Mouse (Mus musculus) erythroblast, embryonic 14.5 days (primary cell): ENCODE results near the gene Gria4. TPM values are rescaled to one million over a fixed set of nuclear protein-coding genes. Genes with fewer than 3 reads are reported as not detected.
"Not testable (repeated sequence)": the region's sequence is repeated elsewhere in the genome, so short reads cannot be mapped to it uniquely, and the experiment has no call there.

ENCODE experiments used
- H3K27me3 ChIP-seq: 2 replicates; pipeline ENCODE4 v1.6.1; 2012; ENCODE audit warnings: inconsistent platforms; ENCODE audit not compliant: control insufficient read depth
- H3K36me3 ChIP-seq: 2 replicates; pipeline ENCODE4 v1.6.1; 2012; ENCODE audit warnings: mild to moderate bottlenecking, inconsistent platforms; ENCODE audit not compliant: control insufficient read depth
- H3K4me1 ChIP-seq: 2 replicates; pipeline ENCODE4 v1.6.1; 2012; ENCODE audit warnings: inconsistent platforms; ENCODE audit not compliant: control insufficient read depth
- H3K4me3 ChIP-seq: replicated peaks from 2 replicates; pipeline ENCODE3; 2012; ENCODE audit warnings: moderate library complexity, mild to moderate bottlenecking, inconsistent platforms
- H3K9me3 ChIP-seq: 2 replicates; pipeline ENCODE4 v1.6.1; 2012; ENCODE audit warnings: low read length, inconsistent platforms, mixed read lengths; ENCODE audit not compliant: control insufficient read depth
- GATA1 ChIP-seq: IDR thresholded peaks from 2 replicates; pipeline ENCODE4 v1.6.1; 2012; ENCODE audit warnings: low read length, inconsistent platforms, mixed read lengths
- TAL1 ChIP-seq: IDR thresholded peaks from 3 replicates; pipeline ENCODE4 v1.6.1; 2012; ENCODE audit warnings: low read length, inconsistent platforms, mixed read lengths
- polyA plus RNA-seq: library from polyadenylated mRNA; stranded (reverse); fragments of >175 nt; gene quantifications from 2 replicates; pipeline ENCODE4 v1.2.3, GENCODE M21; 2012

The Gria4 gene
- polyA plus RNA-seq, 1 experiment, result not detected

DNA sequence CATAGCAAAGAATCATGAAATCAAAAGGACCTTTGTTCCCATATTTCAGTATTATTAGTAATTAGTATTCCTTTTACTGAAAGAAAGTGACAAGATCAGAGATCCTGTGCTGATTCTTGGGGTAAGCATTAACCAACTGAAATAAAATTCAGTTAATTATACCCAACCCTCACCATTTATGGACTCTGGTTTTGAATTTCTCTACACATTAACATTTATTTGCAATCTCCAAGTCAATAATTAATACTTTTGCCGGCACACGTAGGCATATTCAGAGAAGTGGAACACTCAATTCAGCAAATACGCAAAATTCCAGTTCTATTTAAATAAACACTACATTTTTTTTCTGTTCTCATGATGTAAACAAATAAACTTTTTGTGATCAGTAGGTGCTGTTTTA lies 289.9 kb downstream of the Gria4 start:
- TF ChIP-seq TAL1, result no peak
- no peaks in the 10 kb centered on the region for H3K4me1 ChIP-seq
- no peaks in the 10 kb centered on the region for H3K9me3 ChIP-seq
- H3K4me3 ChIP-seq, result no peak overlapping the region
- H3K36me3 ChIP-seq, result no peaks in the 10 kb centered on the region
- no peaks in the 10 kb centered on the region for H3K27me3 ChIP-seq

- no peaks in the 10 kb centered on the region for H3K4me1 ChIP-seq
- no peaks in the 10 kb centered on the region for H3K27me3 ChIP-seq
- TF ChIP-seq TAL1 (no peak), GATA1 (no peak)
- no peak overlapping the region for H3K4me3 ChIP-seq
- no peaks in the 10 kb centered on the region for H3K9me3 ChIP-seq
- H3K36me3 ChIP-seq, result no peaks in the 10 kb centered on the region
Observed at GRCm38 (mm10) chr9:4505087-4505486, 290.9 kb downstream of the Gria4 start.

DNA sequence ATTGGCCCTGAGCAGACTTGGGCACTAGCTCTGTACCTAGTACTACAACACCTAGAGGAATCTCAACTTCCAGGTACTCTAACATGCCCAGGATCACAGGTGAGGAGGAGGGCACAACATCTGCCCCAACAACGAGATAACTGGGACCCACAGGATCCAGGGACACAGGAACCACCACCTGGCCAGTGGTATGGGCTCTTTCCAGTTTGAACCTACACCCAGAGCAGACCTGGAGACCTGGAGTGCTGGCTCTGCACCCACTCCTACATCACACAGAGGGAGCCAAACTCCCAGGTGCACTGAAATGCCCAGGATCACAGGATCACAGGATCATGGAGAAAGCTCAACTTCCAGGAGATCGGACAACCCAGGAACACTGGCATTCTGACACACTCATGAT lies 309.6 kb downstream of the Gria4 start:
- no peaks in the 10 kb centered on the region for H3K27me3 ChIP-seq
- no peaks in the 10 kb centered on the region for H3K36me3 ChIP-seq
- H3K4me3 ChIP-seq, result no peak overlapping the region
- H3K4me1 ChIP-seq, result no peaks in the 10 kb centered on the region
- 0 out of 2 replicates have a peak, but pooled peaks cover 2% of the 10 kb centered on the region for H3K9me3 ChIP-seq
- TF ChIP-seq TAL1 (no peak), GATA1 (no peak)

GRCm38 (mm10) chr9:4484502-4484901 lies 311.5 kb downstream of the Gria4 start:
- no peaks in the 10 kb centered on the region for H3K4me1 ChIP-seq
- H3K9me3 ChIP-seq, result 0 out of 2 replicates have a peak, but pooled peaks cover 2% of the 10 kb centered on the region
- TF ChIP-seq TAL1, result no peak
- TF ChIP-seq GATA1, result no peak
- H3K36me3 ChIP-seq, result no peaks in the 10 kb centered on the region
- no peak overlapping the region for H3K4me3 ChIP-seq
- no peaks in the 10 kb centered on the region for H3K27me3 ChIP-seq

DNA sequence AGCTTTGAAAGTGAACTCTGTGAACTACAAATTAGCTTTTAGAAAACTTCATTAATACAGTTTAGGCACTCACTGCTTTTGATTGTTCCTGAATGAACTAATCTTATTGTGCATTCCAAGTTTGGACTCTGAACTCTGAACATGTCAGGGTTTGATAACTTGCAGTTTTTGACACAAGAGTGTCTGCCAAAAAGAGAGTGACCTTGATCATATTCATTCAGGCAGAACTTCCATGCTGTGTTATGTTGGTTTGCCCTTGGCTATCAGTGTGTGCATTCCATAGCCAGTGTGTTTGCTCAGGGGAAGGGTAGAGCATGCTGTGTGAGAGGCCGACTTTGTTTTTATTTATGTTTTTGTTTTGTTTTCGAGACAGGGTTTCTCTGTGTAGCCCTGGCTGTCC lies 325.2 kb downstream of the Gria4 start:
- Histone ChIP-seq H3K4me1 (no peaks in the 10 kb centered on the region), H3K4me3 (no peak overlapping the region), H3K36me3 (no peaks in the 10 kb centered on the region), H3K27me3 (no peaks in the 10 kb centered on the region), H3K9me3 (no peaks in the 10 kb centered on the region)
- TF ChIP-seq GATA1, result no peak

DNA sequence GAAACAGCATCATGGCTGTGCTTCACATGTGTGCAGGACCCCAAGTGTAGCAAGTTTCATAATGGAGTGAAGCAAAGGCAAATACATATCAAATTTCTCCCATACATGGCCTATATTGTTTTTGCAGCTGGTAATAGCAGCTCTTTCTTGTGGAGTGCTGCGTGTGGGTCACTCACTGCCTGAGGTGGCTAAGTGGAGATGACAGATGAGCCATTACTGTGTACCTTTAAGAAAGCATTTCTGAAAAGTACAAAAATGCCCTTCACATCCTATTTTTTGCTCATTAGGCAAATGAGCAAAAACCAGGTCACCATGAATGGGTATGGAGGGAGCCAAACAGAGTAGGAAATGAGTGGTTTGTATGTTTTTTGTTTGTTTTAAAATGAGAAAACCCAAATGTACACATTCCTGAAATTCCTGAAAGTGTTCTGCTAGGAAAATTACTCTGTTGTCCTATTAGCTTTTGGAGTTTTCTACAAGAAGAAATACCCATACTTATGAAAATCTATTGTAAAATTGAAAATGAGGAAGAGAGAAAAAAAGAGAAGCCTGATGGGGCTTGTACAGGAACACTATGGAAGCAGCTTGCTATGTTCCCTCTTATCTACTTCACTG lies 336.5 kb downstream of the Gria4 start:
- no peaks in the 10 kb centered on the region for H3K27me3 ChIP-seq
- no peaks in the 10 kb centered on the region for H3K36me3 ChIP-seq
- TF ChIP-seq TAL1, result no peak
- TF ChIP-seq GATA1, result no peak
- no peaks in the 10 kb centered on the region for H3K4me1 ChIP-seq
- no peak overlapping the region for H3K4me3 ChIP-seq
- H3K9me3 ChIP-seq, result no peaks in the 10 kb centered on the region

DNA sequence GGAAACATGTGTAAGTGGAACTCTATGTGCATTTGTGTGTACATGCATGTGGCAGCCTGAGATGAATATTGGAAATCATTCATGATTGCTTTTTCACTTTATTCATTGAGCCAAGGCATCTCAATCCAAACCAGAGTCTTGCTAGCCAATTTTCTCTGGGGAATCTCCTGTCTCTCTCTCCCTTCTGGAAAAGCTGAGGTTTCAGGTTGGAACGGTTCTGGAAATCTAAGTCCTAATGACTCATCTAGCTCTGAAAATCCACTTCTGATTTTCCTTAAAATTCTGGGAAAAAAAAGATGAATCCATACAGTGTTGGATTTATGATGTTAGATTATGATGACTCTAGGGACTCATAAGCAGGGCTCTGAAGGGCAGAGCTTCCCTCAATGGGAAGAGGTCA lies 337.8 kb downstream of the Gria4 start:
- TF ChIP-seq TAL1 (no peak), GATA1 (no peak)
- H3K27me3 ChIP-seq, result no peaks in the 10 kb centered on the region

GRCm38 (mm10) chr9:4457644-4458043 lies 338.4 kb downstream of the Gria4 start:
- no peak overlapping the region for H3K4me3 ChIP-seq
- TF ChIP-seq GATA1 (no peak), TAL1 (no peak)
- H3K36me3 ChIP-seq, result no peaks in the 10 kb centered on the region
- H3K4me1 ChIP-seq, result no peaks in the 10 kb centered on the region
- no peaks in the 10 kb centered on the region for H3K27me3 ChIP-seq
- no peaks in the 10 kb centered on the region for H3K9me3 ChIP-seq

More for the DNA sequence above, 337.8 kb downstream of the Gria4 start:
- Histone ChIP-seq H3K4me1 (no peaks in the 10 kb centered on the region), H3K4me3 (no peak overlapping the region), H3K9me3 (no peaks in the 10 kb centered on the region), H3K36me3 (no peaks in the 10 kb centered on the region)

DNA sequence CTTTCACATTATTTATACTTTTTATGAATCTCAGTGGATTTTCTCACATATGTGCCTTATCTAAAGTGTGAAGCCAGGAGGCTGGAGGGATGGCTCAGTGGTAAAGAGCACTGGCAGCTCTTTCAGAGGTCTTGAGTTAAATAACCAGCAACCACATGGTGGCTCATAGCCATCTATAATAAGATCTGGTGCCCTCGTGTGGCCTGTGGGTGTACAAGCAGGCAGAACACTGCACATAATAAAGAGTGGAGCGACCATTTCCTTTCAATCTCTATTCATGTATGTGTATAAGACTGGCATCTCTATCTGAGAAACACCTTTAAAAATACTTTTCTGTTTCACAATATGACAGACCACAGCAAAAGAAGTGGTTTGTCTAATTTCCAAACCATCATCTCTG lies 353.1 kb downstream of the Gria4 start:
- H3K36me3 ChIP-seq, result no peaks in the 10 kb centered on the region
- H3K27me3 ChIP-seq, result no peaks in the 10 kb centered on the region
- no peak for TF ChIP-seq TAL1
- TF ChIP-seq GATA1, result no peak
- H3K9me3 ChIP-seq, result no peaks in the 10 kb centered on the region
- no peaks in the 10 kb centered on the region for H3K4me1 ChIP-seq
- H3K4me3 ChIP-seq, result no peak overlapping the region

DNA sequence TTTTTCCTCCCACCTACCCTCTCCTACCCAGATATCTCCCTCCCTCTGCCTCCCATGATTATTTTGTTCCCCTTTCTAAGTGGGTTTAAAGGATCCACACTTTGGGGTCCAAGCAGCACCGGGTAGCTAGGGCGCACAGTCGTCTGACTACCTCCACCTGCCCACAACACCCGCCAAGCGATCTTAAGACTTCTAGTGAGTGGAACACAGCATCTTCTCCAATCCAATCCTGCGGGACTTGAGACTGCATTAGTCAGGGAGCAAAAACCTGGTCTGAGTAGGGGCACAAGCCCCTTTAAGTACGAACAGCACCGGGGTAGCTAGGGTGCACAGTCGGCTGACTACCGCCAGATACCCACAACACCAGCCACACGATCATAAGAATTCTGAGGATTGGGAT lies 395.2 kb downstream of the Gria4 start:
- not testable (repeated sequence) for H3K27me3 ChIP-seq

More for the DNA sequence above, 395.2 kb downstream of the Gria4 start:
- not testable (repeated sequence) for H3K9me3 ChIP-seq, H3K36me3 ChIP-seq, H3K4me3 ChIP-seq, H3K4me1 ChIP-seq
